Mouse (Mus musculus) erythroblast, embryonic 14.5 days (primary cell): ENCODE results near the gene Apol9a.

Experiments
- GATA1 ChIP-seq: IDR thresholded peaks from 2 replicates; pipeline ENCODE4 v1.6.1; 2012; ENCODE audit warnings: low read length, inconsistent platforms, mixed read lengths
- TAL1 ChIP-seq: IDR thresholded peaks from 3 replicates; pipeline ENCODE4 v1.6.1; 2012; ENCODE audit warnings: low read length, inconsistent platforms, mixed read lengths

DNA sequence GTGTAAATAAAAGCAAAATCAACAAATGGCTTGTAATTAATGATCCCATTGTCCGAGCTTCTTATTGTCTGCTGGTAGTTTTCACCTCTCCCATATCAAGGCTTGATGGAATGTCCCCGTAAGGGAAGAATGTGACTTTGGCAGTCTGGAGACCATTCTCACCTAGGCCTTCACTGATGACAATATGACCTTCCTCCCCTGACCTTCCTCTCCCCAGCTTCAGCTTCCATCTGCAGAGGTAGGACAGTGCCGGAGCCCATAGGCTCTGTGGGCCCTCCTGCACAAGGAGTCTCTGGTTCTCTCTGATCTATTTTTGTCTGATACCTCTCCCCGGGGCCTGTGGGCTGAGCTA is 56.5 kb downstream of the Apol9a start:
- TF ChIP-seq GATA1 (no peak), TAL1 (no peak)
